Mouse (Mus musculus) small intestine, adult 2 months (tissue): ENCODE data around the gene Creb5. TPM values are rescaled to one million over a fixed set of nuclear protein-coding genes. Genes with fewer than 3 reads are reported as not detected.

Source experiments
- H3K27ac ChIP-seq: fragments of 200-500 bp; 2 replicates; pipeline ENCODE4 v1.5.1; 2012; ENCODE audit warnings: low read depth, low read length, control low read depth, inconsistent platforms; ENCODE audit not compliant: insufficient read depth
- H3K27me3 ChIP-seq: fragments of 200-500 bp; 2 replicates; pipeline ENCODE4 v1.6.1; 2012; ENCODE audit warnings: mild to moderate bottlenecking, moderate library complexity, low read length, inconsistent platforms; ENCODE audit not compliant: control insufficient read depth, insufficient read depth
- H3K36me3 ChIP-seq: fragments of 200-500 bp; 2 replicates; pipeline ENCODE4 v1.6.1; 2012; ENCODE audit warnings: mild to moderate bottlenecking, low read length, control low read depth, inconsistent platforms; ENCODE audit not compliant: control insufficient read depth, insufficient read depth
- H3K4me1 ChIP-seq: fragments of 200-500 bp; 2 replicates; pipeline ENCODE4 v1.6.1; 2012; ENCODE audit warnings: low read length, inconsistent platforms, mixed read lengths; ENCODE audit not compliant: control insufficient read depth, insufficient read depth, insufficient read length
- H3K4me3 ChIP-seq: fragments of 200-500 bp; 2 replicates; pipeline ENCODE4 v1.5.1; 2012; ENCODE audit warnings: low read depth, mild to moderate bottlenecking, control low read depth, inconsistent platforms, low read length, moderate library complexity
- CTCF ChIP-seq: fragments of 200-500 bp; IDR thresholded peaks from 2 replicates; pipeline ENCODE4 v1.5.1; 2012; ENCODE audit warnings: low read depth, mild to moderate bottlenecking, control low read depth, inconsistent platforms, low read length, moderate library complexity, mixed read lengths; ENCODE audit not compliant: insufficient replicate concordance, insufficient read length; ENCODE audit errors: extremely low read depth
- POLR2A ChIP-seq: fragments of 200-500 bp; IDR thresholded peaks from 2 replicates; pipeline ENCODE4 v1.6.1; 2012; ENCODE audit warnings: low read depth, mild to moderate bottlenecking, control low read depth, inconsistent platforms, low read length, moderate library complexity
- WGBS: fragments of 180-500 bp; shearing (Covaris S2); methylation state at CpG from one replicate; pipeline ENCODE4 v1.1.7; 2018; 5-methylcytosine and 5-hydroxymethylcytosine counted together
- polyA plus RNA-seq: library from polyadenylated mRNA; depleted of rRNA; stranded (reverse); fragments of >200 nt; gene quantifications from 2 replicates; pipeline ENCODE4 v1.2.3, GENCODE M21; 2012

Gene Creb5
- polyA plus RNA-seq, 1 experiment = 1.1 TPM

DNA sequence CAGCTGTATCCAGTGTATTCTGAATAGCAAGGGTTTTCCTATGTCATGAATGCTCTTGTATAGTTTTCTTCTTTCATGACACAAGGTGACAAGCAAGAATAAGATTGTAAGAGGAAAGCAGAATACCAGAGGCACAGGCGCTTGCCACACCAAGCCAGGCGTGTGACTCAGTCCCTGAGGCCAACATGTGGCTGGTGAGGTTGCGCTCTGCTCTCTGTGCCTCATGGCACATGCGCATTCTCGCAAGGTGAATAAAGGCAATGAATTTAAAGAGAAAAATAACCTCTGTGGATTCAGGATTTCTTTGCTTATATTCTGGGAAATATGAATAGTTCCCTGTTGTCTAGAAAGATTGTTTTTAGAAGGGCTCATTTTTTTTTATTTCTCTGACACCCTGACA lies 169.0 kb downstream of the Creb5 start:
- H3K4me1 ChIP-seq = no peaks in the 10 kb centered on the region
- TF ChIP-seq POLR2A = no peak
- no peak for TF ChIP-seq CTCF
- H3K27me3 ChIP-seq = no peaks in the 10 kb centered on the region
- H3K27ac ChIP-seq = no peak overlapping the region
- WGBS = 93% methylated on average over 5 of the region's 5 CpGs
- H3K36me3 ChIP-seq = no peaks in the 10 kb centered on the region
- H3K4me3 ChIP-seq = no peak overlapping the region

DNA sequence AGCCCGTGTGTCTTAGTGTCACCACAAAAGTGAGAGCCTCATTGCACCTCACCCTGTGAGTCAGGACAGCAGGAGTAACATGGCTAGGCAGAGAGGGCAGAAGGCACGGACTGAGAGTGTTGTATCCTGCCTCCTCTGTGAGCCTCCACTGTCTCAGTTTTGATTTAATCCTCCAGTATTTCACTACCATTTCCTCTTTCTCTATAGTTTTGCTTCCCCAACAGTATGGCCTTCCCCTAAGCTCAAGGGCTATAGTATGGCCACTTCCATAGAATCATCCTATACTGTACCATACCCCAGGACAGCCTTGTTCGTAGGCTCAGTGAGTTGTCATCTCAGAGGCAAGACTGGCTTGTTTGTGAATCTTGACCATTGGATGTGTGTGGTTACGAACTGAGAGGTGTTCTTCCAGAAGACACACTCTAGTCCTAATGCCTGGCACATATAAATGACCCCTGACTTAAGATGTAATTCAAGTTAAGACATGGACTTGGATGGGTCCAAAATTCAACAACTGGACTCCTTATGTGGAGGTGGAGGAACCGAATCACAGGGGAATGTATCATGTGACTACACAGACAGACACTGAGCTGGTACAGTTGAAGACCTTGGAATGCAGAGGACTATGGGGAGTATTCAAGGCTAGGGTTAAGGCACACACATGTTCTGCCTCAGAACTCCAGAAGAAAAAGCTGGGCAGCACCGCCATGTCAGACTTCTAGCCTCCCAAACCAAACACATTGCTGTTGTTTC lies 173.1 kb downstream of the Creb5 start:
- 80% methylated on average over 6 of the region's 6 CpGs for WGBS
- no peaks in the 10 kb centered on the region for H3K4me1 ChIP-seq
- H3K4me3 ChIP-seq = no peak overlapping the region
- H3K27ac ChIP-seq = no peak overlapping the region
- H3K27me3 ChIP-seq = no peaks in the 10 kb centered on the region
- TF ChIP-seq POLR2A (no peak), CTCF (no peak)
- H3K36me3 ChIP-seq = no peaks in the 10 kb centered on the region

DNA sequence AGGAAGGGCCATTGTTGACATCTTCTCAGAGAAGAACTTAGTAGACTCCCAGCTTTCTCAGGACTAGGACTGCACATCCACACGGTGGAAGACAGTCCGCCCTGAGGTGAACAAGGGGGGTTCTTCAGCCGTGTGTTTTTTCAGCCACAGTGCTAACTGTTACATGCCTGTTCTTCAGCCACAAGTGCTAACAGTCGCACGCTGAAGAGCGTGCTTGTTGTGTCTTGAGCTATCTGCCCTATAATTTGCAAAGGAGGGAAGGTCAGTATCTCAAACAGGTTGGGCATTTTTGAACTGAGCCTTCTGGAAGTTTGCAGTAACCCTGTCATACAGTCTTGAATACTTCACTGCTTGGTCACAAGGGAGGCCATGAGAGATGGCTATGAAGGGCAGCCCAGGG lies 174.0 kb downstream of the Creb5 start:
- no peaks in the 10 kb centered on the region for H3K27me3 ChIP-seq
- H3K36me3 ChIP-seq = no peaks in the 10 kb centered on the region
- 90% methylated on average over 6 of the region's 6 CpGs for WGBS
- no peak overlapping the region for H3K4me3 ChIP-seq
- TF ChIP-seq CTCF (no peak), POLR2A (no peak)
- H3K4me1 ChIP-seq = no peaks in the 10 kb centered on the region
- H3K27ac ChIP-seq = no peak overlapping the region

DNA sequence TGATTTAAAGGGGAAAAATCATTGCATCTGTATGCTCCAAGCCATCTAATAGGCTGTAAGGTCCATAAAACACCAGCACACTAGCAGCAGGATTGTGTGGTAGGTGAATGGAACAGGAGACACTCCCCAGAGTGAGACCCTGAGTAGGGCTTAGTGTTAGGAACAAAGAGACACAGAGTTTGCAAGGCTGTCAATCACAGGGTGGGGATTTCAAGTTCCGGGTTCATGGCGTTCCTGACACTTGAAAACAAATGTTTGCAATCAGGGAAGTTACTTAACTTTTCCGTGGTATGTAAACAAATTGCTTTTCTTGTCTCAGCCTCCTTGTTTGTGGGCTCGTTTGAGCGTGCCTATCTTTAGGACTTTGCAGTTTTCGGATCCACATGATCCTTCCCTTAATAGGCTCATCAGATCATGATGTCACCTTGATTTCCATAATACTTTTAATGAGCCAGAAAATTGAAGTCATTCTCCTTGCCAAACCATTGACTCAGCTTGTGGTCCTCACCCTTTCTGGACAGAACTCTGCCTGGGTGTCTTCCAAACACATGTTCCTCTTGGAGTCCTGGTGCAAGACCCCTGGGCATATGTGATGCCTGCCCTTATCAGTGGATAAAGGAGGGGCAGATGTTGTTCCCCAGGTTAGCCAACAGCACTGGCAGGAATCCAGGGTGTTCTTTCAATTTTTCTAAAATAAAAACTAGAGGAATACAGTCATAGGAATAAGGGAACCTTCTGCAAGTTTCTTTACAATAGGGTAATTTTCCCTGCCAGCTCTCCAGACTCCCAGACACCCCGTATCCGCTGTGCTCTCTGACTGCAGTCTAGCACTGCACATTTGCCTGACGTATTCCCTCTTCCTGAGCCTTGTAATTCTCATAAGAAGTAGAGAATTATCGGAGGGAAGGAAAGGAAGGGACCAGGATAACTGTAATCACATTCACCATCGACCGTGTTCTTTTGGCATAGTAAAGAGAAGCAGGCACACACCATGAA lies 175.0 kb downstream of the Creb5 start:
- no peak overlapping the region for H3K27ac ChIP-seq
- 52% methylated on average over 12 of the region's 12 CpGs for WGBS
- no peaks in the 10 kb centered on the region for H3K4me1 ChIP-seq
- H3K4me3 ChIP-seq = no peak overlapping the region
- no peaks in the 10 kb centered on the region for H3K36me3 ChIP-seq
- TF ChIP-seq POLR2A = no peak
- no peak for TF ChIP-seq CTCF
- H3K27me3 ChIP-seq = no peaks in the 10 kb centered on the region

DNA sequence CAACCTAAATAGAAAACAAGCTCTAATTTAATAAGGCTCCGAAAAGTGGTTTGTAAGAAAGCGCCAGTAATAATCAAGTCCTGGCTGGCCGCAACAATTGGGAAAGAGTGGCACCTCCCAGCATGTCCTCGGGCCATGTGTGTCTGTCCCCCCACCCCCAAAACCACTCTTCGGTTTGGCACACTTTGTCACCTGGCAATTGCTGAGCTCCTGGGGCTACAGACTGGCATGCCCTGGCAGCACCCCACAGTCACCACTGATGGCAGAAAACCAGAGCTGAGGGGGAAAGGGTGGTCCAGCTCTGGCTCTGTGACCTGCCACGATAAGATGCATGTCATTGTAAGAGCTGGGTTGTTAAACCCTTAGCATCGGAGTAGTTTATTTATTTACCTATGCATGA lies 175.7 kb downstream of the Creb5 start:
- no peak for TF ChIP-seq CTCF
- no peak for TF ChIP-seq POLR2A
- Histone ChIP-seq H3K4me1 (no peaks in the 10 kb centered on the region), H3K27ac (no peak overlapping the region), H3K4me3 (no peak overlapping the region), H3K27me3 (no peaks in the 10 kb centered on the region), H3K36me3 (no peaks in the 10 kb centered on the region)
- 73% methylated on average over 7 of the region's 7 CpGs for WGBS

DNA sequence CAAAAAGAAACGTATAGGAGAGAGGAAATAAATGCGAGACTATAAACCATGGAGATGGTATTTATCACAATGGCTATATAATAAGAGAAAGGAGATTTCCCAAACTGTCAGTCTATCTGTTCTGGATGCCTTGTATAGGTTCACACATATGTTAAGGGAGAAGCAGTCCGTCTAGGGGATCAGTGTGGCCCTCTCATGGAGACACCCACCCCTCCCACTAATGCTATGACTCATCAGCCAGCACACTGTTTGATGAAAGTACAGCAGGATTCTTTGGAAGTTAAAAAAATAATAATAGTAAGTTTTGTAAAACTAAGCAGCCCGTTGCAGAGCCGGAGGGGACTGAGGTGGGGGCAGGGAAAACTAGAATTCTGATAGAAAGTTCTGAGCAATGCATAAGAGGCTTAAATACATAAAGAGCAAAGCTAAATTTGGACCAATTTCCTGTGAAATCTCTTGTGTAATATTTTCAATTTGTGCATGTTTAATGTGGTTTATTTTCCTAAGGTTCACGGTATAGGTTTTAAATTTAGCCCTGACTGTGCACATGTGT lies 176.3 kb downstream of the Creb5 start:
- Histone ChIP-seq H3K4me1 (no peaks in the 10 kb centered on the region), H3K4me3 (no peak overlapping the region), H3K36me3 (no peaks in the 10 kb centered on the region), H3K27ac (no peak overlapping the region), H3K27me3 (no peaks in the 10 kb centered on the region)
- WGBS = 64% methylated on average over 6 of the region's 6 CpGs
- TF ChIP-seq CTCF (no peak), POLR2A (no peak)

DNA sequence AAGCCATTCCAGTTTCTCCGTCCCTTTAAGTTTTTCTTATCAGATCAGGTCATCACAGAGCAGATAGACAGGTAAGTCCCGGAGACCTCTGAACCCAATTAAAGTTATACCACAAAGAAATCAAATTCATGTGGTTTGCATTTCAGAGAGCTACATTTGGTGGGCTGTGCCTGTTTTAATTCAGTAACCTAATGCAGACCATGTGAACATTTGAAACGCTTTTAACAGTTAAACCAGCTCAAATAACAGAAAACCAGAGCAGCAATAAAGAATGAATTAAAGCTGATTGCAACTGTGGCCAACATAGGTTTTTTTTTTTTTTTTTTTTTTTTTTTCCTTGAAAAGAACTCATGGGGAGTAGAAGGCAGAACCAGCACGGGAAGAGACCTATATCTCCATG lies 182.1 kb downstream of the Creb5 start:
- Histone ChIP-seq H3K27me3 (no peaks in the 10 kb centered on the region), H3K4me1 (no peaks in the 10 kb centered on the region), H3K27ac (no peak overlapping the region), H3K4me3 (no peak overlapping the region), H3K36me3 (no peaks in the 10 kb centered on the region)
- no peak for TF ChIP-seq CTCF
- TF ChIP-seq POLR2A = no peak
- WGBS = 40% methylated on average over 4 of the region's 4 CpGs
